Mouse (Mus musculus) monocyte, adult 2 months (primary cell): ENCODE data around the gene Grik4.

Source experiments
- DNase-seq, 2 experiments: peaks; one replicate each; pipeline ENCODE4 v3.0.0; 2022; ENCODE audit warnings: low spot score in 2 of 2, low read depth in 1 of 2

Grik4 gene

GRCm38 (mm10) chr9:42861711-42862110 is 82.6 kb downstream of the Grik4 start:
- DNase-seq, result no peak

GRCm38 (mm10) chr9:42861238-42861637 is 83.1 kb downstream of the Grik4 start:
- DNase-seq, result no peak

GRCm38 (mm10) chr9:42859959-42860794 is 84.1 kb downstream of the Grik4 start:
- no peak for DNase-seq

GRCm38 (mm10) chr9:42858998-42859690 is 85.1 kb downstream of the Grik4 start:
- DNase-seq, result no peak

GRCm38 (mm10) chr9:42858576-42858975 is 85.7 kb downstream of the Grik4 start:
- no peak for DNase-seq

GRCm38 (mm10) chr9:42857756-42858155 is 86.5 kb downstream of the Grik4 start:
- no peak for DNase-seq

- no peak for DNase-seq
Observed at GRCm38 (mm10) chr9:42853077-42853476, 91.2 kb downstream of the Grik4 start.

GRCm38 (mm10) chr9:42850063-42850462 is 94.2 kb downstream of the Grik4 start:
- no peak for DNase-seq

GRCm38 (mm10) chr9:42848061-42848460 is 96.2 kb downstream of the Grik4 start:
- DNase-seq, result no peak

- DNase-seq, result no peak
Observed at GRCm38 (mm10) chr9:42846676-42847425, 97.4 kb downstream of the Grik4 start.

- DNase-seq, result no peak
Observed at GRCm38 (mm10) chr9:42846139-42846538, 98.2 kb downstream of the Grik4 start.

- no peak for DNase-seq
Observed at GRCm38 (mm10) chr9:42844301-42844700, 100.0 kb downstream of the Grik4 start.

GRCm38 (mm10) chr9:42838299-42838698 is 106.0 kb downstream of the Grik4 start:
- DNase-seq, result peak in 1 of 2 experiments; percentile 4

GRCm38 (mm10) chr9:42837498-42837897 is 106.8 kb downstream of the Grik4 start:
- DNase-seq, result no peak

- no peak for DNase-seq
Observed at GRCm38 (mm10) chr9:42831558-42831957, 112.7 kb downstream of the Grik4 start.

- DNase-seq, result no peak
Observed at GRCm38 (mm10) chr9:42819247-42819646, 125.0 kb downstream of the Grik4 start.

GRCm38 (mm10) chr9:42816815-42817214 is 127.5 kb downstream of the Grik4 start:
- no peak for DNase-seq

- DNase-seq, result no peak
Observed at GRCm38 (mm10) chr9:42809146-42809545, 135.1 kb downstream of the Grik4 start.

GRCm38 (mm10) chr9:42808394-42808793 is 135.9 kb downstream of the Grik4 start:
- DNase-seq, result no peak

GRCm38 (mm10) chr9:42803061-42803491 is 141.2 kb downstream of the Grik4 start:
- no peak for DNase-seq

GRCm38 (mm10) chr9:42801929-42802328 is 142.4 kb downstream of the Grik4 start:
- no peak for DNase-seq

GRCm38 (mm10) chr9:42800138-42800537 is 144.2 kb downstream of the Grik4 start:
- no peak for DNase-seq
